Mouse (Mus musculus): Measurements from ENCODE around the gene Mtrf1l. TPM values are rescaled to one million over a fixed set of nuclear protein-coding genes. Genes with fewer than 3 reads are reported as not detected.

Mtrf1l gene
- total RNA-seq, 2 experiments from 2014 or later, result 19.3 to 20.2 TPM

DNA sequence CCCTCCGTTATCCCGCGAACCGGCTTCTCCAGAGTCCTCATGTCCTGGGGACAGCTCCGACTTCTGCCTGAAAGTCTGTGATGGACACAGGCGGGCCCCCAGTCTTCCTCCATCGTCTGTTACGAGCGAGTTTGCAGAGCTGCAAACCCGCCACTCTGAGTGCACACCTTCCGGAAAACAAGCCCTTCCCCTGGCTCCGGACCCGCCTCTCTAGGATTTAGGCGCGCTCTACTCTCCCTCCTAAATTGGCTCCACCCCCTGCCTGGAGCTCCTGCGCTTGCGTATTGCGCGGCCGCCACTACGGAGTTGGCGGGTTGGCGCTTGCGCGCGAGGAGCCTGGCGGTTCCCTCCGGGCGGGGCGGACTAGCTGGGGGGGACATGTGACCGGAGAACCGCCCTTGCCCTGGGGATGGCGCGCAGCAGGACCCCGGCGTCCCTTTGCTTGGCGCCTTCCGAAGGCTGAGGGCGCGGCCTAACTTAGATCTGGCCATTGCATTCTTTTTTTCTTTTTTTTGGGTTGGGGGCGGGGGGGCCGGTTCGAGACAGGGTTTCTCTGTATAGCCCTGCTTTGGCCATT lies 17.9 kb downstream of the Mtrf1l start:
- peak; percentile 82 for ATAC-seq (replicated peaks; ENCODE audit: low FRiP score, poor library complexity, severe bottlenecking)

DNA sequence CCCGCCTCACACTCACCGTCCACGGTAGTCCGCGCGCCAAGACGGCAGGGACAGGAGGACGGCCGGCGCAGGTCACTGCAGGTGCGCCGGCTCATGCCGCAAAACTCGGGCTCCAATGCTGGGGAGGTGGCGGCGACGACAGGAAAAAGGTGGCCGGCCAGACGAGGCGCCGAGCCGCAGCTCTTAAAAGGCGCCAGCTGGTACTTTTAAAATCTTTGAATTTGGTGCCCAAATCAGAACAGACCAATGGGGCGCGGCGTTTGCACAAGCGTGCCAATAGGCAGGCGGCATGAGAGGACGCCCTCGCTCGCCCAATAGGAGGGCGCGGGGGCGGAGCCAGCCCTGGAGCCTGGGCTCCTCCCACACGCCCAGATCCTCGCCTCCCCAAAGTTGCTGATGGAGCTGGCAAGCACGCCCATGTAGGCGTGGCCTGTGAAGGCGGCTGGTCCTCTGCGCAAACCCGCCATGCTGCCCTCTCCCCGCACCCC lies 18.4 kb downstream of the Mtrf1l start, which contains the start of gene Fbxo5:
Fbxo5 (minus strand) TSS at position 358 of the 488 bp plus-strand sequence.
- peak; percentile 88 for ATAC-seq (replicated peaks; ENCODE audit: low FRiP score, poor library complexity, severe bottlenecking)

DNA sequence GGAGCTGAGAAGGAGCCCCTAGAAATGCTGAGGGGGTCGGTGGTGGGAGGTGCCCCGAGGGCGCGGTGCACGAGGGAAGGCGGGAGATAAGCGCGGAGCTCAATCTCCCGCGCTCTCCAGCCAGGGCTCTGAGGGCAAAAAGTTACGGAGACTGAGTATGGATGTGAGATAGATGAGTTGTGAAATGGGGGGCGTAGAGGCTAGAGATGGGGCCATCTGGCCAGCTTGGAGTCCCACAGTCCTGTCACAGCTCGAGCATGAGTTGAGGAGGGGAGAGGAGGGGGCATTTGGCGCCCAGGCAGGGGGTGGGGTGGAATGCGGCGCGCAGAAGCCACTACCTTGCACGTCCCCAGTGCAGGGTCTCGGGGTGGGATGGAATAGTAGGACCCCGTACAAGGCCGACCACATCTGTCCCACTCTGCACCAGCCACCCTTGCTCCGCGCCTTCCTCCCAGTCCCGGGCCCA lies 19.0 kb downstream of the Mtrf1l start:
- peak; percentile 36; the same call in 1 of the 2 replicates for ATAC-seq (replicated peaks; ENCODE audit: low FRiP score, poor library complexity, severe bottlenecking)

DNA sequence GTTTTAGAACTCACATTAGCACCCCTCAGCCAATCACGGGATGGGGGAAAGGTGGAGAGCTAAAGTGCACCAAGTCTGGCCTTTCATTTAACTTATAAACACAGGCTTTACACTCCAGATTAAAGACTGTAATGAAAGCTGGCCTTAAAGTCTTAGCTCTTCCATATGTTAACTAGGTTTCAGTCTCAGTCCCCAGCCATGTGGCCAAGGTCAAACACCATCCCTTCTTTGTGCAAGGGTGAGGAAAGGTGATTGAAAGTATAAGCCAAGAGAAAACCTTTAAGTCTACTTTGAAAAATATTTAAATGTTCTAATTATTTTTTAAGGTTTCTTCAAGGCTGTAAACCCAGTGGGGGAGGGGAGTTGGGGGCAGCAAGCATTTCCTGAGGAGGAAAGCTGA lies 20.0 kb downstream of the Mtrf1l start:
- ATAC-seq (replicated peaks; ENCODE audit: low FRiP score, poor library complexity, severe bottlenecking), result no peak

DNA sequence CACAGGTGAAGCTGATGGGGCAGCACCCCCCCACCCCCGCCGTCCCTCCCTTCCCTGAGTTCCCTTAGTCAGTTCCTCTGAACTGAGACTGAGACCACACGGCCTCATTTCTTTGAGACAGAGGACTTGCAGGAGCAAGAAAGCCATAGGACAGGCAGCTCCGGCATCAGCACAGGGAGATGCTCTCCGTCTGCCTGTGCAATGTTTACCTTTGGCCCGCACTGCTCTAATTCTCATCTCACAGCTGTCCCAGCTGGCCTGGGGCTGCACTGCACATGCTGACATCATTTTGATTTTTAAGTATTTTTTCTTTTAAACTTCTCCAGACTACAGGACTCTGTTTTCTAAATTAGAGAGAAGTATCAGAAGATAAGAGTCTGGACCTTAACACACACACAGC lies 20.8 kb downstream of the Mtrf1l start:
- ATAC-seq (replicated peaks; ENCODE audit: low FRiP score, poor library complexity, severe bottlenecking), result no peak

DNA sequence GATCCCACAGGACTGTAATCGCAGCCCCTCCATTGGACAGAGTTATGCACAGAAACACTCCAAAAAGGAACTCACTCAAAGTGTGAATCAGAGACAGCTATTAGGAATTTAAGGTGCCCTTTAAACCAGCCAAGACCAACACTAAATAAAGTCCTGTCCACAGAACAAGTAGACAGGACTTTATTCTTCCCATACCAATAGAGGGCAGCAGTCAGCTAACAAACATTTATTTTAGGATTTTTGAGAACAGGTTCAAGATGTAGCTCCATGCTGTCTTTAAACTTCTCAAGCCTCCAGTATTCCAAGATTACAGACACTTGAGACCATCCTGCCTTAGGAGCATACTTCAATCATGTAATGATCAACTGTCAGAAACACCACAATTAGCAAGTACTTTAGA lies 23.2 kb downstream of the Mtrf1l start:
- ATAC-seq (replicated peaks; ENCODE audit: low FRiP score, poor library complexity, severe bottlenecking), result no peak

DNA sequence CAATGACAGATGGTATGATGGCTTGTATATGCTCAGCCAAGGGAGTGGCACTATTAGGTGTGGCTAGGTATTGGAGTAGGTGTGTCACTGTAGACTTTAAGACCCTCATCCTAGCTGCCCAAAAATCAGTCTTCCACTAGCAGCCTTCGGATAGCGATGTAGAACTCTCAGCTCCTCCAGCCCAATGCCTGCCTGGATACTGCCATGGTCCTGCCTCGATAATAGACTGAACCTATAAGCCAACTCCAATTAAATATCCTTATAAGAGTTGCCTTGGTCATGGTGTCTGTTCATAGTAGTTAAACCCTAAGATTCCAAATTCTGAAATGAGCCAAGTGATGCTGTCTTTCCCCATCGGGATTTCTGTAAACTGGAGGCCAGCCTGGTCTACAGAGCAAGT lies 25.6 kb downstream of the Mtrf1l start:
- ATAC-seq (replicated peaks; ENCODE audit: low FRiP score, poor library complexity, severe bottlenecking), result no peak

DNA sequence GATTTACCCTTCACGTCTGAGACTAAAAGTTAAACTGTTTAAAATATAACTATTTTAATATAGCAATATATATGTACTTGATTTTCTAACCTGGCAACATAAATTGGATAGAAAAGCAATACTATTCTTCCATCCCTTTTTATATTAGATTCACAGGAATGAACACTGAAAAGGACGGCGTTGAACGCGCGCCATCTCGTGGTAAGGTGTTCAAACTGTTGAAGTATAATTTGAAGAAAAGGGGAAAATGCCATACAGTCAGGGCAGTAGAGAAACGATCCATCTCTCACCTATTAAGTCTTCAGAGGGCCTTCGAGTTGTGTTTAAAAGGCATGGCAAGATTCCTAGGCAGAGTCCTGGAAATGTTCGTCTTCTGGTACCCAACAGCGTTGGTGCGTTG lies 33.1 kb downstream of the Mtrf1l start:
- no peak for ATAC-seq (replicated peaks; ENCODE audit: low FRiP score, poor library complexity, severe bottlenecking)

DNA sequence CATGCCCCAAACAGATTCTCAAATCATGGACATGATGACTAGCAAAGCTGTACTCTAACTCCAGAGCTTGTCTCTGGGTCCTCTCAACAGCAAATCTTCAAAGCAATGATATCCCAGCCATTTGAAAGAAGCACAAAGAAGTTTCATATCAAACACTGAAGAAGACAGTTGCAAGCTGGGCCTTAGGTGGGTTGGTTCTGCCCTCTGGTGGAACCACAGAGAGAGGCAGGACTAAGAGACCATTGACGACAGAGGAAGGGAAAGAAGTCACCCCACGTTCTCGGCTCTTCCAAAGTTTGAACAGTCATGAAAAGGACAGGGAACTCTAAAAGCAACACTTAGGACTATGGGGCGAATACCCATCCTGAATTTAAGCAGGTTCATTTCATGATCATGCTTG lies 36.8 kb downstream of the Mtrf1l start:
- ATAC-seq (replicated peaks; ENCODE audit: low FRiP score, poor library complexity, severe bottlenecking), result no peak; the same call in 1 of the 2 replicates

Other genes starting within 250 kb of the Mtrf1l start
- 1.0 TPM in 1 of 2 replicates, not detected in the other for gene Myct1, start 230.1 kb downstream of the Mtrf1l start, total RNA-seq (2015; ENCODE audit: low replicate concordance)
- 0.09 TPM in 1 of 2 replicates, not detected in the other for gene Myct1, start 230.1 kb downstream of the Mtrf1l start, total RNA-seq (2017; ENCODE audit: low replicate concordance)
- not detected in 2 replicates for gene Vip, start 184.7 kb downstream of the Mtrf1l start, total RNA-seq (2015; ENCODE audit: low replicate concordance)
- gene Vip, start 184.7 kb downstream of the Mtrf1l start, total RNA-seq (2017; ENCODE audit: low replicate concordance), result not detected in 2 replicates
- gene Fbxo5, start 18.3 kb downstream of the Mtrf1l start, total RNA-seq (2015; ENCODE audit: low replicate concordance), result 36.2 and 37.9 TPM in 2 replicates
- 23.9 and 53.4 TPM in 2 replicates for gene Fbxo5, start 18.3 kb downstream of the Mtrf1l start, total RNA-seq (2017; ENCODE audit: low replicate concordance)
- not detected in 2 replicates for gene Rgs17, start 98.5 kb upstream of the Mtrf1l start, total RNA-seq (2015; ENCODE audit: low replicate concordance)
- 0.09 TPM in 1 of 2 replicates, not detected in the other for gene Rgs17, start 98.5 kb upstream of the Mtrf1l start, total RNA-seq (2017; ENCODE audit: low replicate concordance)

Measured in erythroblast, adult 5-6 weeks (primary cell).